Mouse (Mus musculus) MEL (cell line): ENCODE measurements around the gene Snx29. TPM values are rescaled to one million over a fixed set of nuclear protein-coding genes. Genes with fewer than 3 reads are reported as not detected.

Source experiments
- DNase-seq: peaks from one replicate; pipeline ENCODE4 v3.0.0; 2011; ENCODE audit warnings: low read depth, low spot score
- H3K27ac ChIP-seq: 2 replicates; pipeline ENCODE4 v1.5.1; 2012; ENCODE audit warnings: low read depth, mild to moderate bottlenecking, control low read depth, low read length, moderate library complexity; ENCODE audit not compliant: control insufficient read depth
- H3K27me3 ChIP-seq, 2 experiments: fragments of 150-350 bp in 1 of 2; sonication (generic) in 1 of 2; 2 replicates each; pipeline ENCODE4 v1.6.1; 2012; ENCODE audit warnings: low read length in 2 of 2, mild to moderate bottlenecking in 2 of 2, improper control_type of control experiment in 1 of 2, moderate library complexity in 1 of 2; ENCODE audit not compliant: insufficient read depth in 2 of 2, control insufficient read depth in 1 of 2
- H3K36me3 ChIP-seq, 2 experiments: 2 replicates each; pipeline ENCODE4 v1.6.1; 2012 to 2014; ENCODE audit warnings: low read length in 2 of 2, improper control_type of control experiment in 1 of 2, inconsistent platforms in 1 of 2, mild to moderate bottlenecking in 1 of 2; ENCODE audit not compliant: insufficient read depth in 2 of 2, control insufficient read depth in 1 of 2
- H3K4me1 ChIP-seq, 2 experiments: fragments of 150-350 bp in 1 of 2; sonication (generic) in 1 of 2; 2 replicates each; pipeline ENCODE4 v1.6.1; 2012; ENCODE audit warnings: low read length in 2 of 2, improper control_type of control experiment in 1 of 2, mild to moderate bottlenecking in 1 of 2; ENCODE audit not compliant: insufficient read depth in 2 of 2, control insufficient read depth in 1 of 2
- H3K4me3 ChIP-seq, 2 experiments: fragments of 150-350 bp in 1 of 2; sonication (generic) in 1 of 2; 2 replicates each; pipeline ENCODE4 v1.5.1; 2012; ENCODE audit warnings: low read depth in 2 of 2, low read length in 2 of 2, mild to moderate bottlenecking in 2 of 2, moderate library complexity in 2 of 2, control low read depth in 1 of 2, improper control_type of control experiment in 1 of 2; ENCODE audit not compliant: control insufficient read depth in 1 of 2, insufficient read depth in 1 of 2
- H3K79me2 ChIP-seq: 2 replicates; pipeline ENCODE4 v1.6.1; 2012; ENCODE audit warnings: mild to moderate bottlenecking, low read length, moderate library complexity; ENCODE audit not compliant: control insufficient read depth, poor library complexity, insufficient read depth
- H3K9ac ChIP-seq: 2 replicates; pipeline ENCODE4 v1.6.1; 2012; ENCODE audit warnings: low read depth, mild to moderate bottlenecking, control low read depth, low read length, moderate library complexity; ENCODE audit not compliant: control insufficient read depth, poor library complexity, severe bottlenecking
- H3K9me3 ChIP-seq: fragments of 150-350 bp; sonication (generic); replicated peaks from 2 replicates; pipeline ENCODE4 v1.6.1; 2012; ENCODE audit warnings: mild to moderate bottlenecking, low read length, improper control_type of control experiment, moderate library complexity; ENCODE audit not compliant: insufficient read depth
- CHD1 ChIP-seq: IDR thresholded peaks from 2 replicates; pipeline ENCODE4 v1.6.1; 2012; ENCODE audit warnings: low read depth, mild to moderate bottlenecking, inconsistent platforms, low read length, improper control_type of control experiment
- CHD2 ChIP-seq: IDR thresholded peaks from 2 replicates; pipeline ENCODE4 v1.6.1; 2011; ENCODE audit warnings: low read length, improper control_type of control experiment
- E2F4 ChIP-seq: IDR thresholded peaks from 2 replicates; pipeline ENCODE4 v1.6.1; 2011; ENCODE audit warnings: low read depth, low read length, improper control_type of control experiment, borderline replicate concordance
- ETS1 ChIP-seq: IDR thresholded peaks from 2 replicates; pipeline ENCODE4 v1.6.1; 2012; ENCODE audit warnings: low read depth, mild to moderate bottlenecking, inconsistent platforms, low read length, improper control_type of control experiment, moderate library complexity
- GABPA ChIP-seq: IDR thresholded peaks from 2 replicates; pipeline ENCODE4 v1.6.1; 2012; ENCODE audit warnings: low read depth, mild to moderate bottlenecking, inconsistent platforms, low read length, improper control_type of control experiment, moderate library complexity
- MAZ ChIP-seq: IDR thresholded peaks from 2 replicates; pipeline ENCODE4 v1.6.1; 2012; ENCODE audit warnings: low read depth, mild to moderate bottlenecking, inconsistent platforms, low read length, improper control_type of control experiment
- MXI1 ChIP-seq: IDR thresholded peaks from 2 replicates; pipeline ENCODE4 v1.6.1; 2011; ENCODE audit warnings: mild to moderate bottlenecking, low read depth, low read length, improper control_type of control experiment
- MYC ChIP-seq: IDR thresholded peaks from 2 replicates; pipeline ENCODE4 v1.6.1; 2011; ENCODE audit warnings: low read depth, mild to moderate bottlenecking, low read length, improper control_type of control experiment, moderate library complexity
- POLR2A ChIP-seq, 2 experiments: IDR thresholded peaks; 2 replicates each; pipeline ENCODE4 v1.6.1; 2011 to 2012; ENCODE audit warnings: low read length in 2 of 2, mild to moderate bottlenecking in 2 of 2, control low read depth in 1 of 2, improper control_type of control experiment in 1 of 2, low read depth in 1 of 2, moderate library complexity in 1 of 2; ENCODE audit not compliant: control insufficient read depth in 1 of 2, insufficient read depth in 1 of 2, poor library complexity in 1 of 2
- POLR2AphosphoS2 ChIP-seq: IDR thresholded peaks from 2 replicates; pipeline ENCODE4 v1.6.1; 2011; ENCODE audit warnings: low read length, improper control_type of control experiment
- RAD21 ChIP-seq: IDR thresholded peaks from 2 replicates; pipeline ENCODE4 v1.6.1; 2011; ENCODE audit warnings: mild to moderate bottlenecking, low read depth, low read length, improper control_type of control experiment
- SIN3A ChIP-seq: IDR thresholded peaks from 2 replicates; pipeline ENCODE4 v1.6.1; 2012; ENCODE audit warnings: low read length, improper control_type of control experiment, inconsistent platforms
- ZC3H11A ChIP-seq: IDR thresholded peaks from 2 replicates; pipeline ENCODE4 v1.6.1; 2012; ENCODE audit warnings: low read depth, mild to moderate bottlenecking, inconsistent platforms, low read length, improper control_type of control experiment
- ZNF384 ChIP-seq: IDR thresholded peaks from 2 replicates; pipeline ENCODE4 v1.6.1; 2012; ENCODE audit warnings: low read depth, mild to moderate bottlenecking, inconsistent platforms, low read length, improper control_type of control experiment
- polyA plus RNA-seq, 2 experiments: library from polyadenylated mRNA; stranded (reverse) in 1 of 2; unstranded in 1 of 2; fragments of >175 nt in 1 of 2; fragments of >200 nt in 1 of 2; gene quantifications; 2 replicates each; pipeline versions ENCODE4 v1.2.1 to v1.2.4; 2012; ENCODE audit warnings: low replicate concordance in 2 of 2, low read depth in 1 of 2; ENCODE audit not compliant: insufficient read length in 2 of 2, insufficient read depth in 1 of 2, missing spikeins in 1 of 2
- total RNA-seq: library from RNA; depleted of rRNA; stranded (reverse); fragments of 300-350 nt; gene quantifications from 2 replicates; pipeline ENCODE4 v1.2.3, GENCODE M21; 2012

Gene Snx29
- total and polyA plus RNA-seq, 3 experiments: 0.72 to 0.73 TPM; not detected in 1

DNA sequence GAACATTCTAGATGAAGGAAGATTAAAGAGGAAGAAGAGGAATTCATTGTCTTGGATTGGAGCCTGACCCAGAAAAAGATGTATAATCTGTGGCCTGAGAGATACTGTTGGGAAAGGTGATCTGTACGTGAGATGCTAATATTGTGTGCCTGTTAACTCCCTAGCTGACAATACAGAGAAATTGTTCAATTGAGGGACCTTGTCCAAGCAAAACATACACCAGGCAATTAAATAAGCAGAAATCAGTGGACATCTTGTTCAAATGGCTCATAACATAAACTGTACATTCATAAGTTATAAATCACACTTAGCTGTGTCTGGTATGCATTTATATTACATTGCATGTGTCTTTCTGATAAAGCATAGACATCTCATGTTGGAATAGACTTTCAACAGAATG lies 451.6 kb downstream of the Snx29 start:
- DNase-seq: no peak
- Histone ChIP-seq H3K4me1 (no peaks in the 10 kb centered on the region), H3K4me3 (no peak overlapping the region), H3K27me3 (no peaks in the 10 kb centered on the region), H3K36me3 (no peaks in the 10 kb centered on the region), H3K79me2 (no peaks in the 10 kb centered on the region), H3K9ac (no peak overlapping the region), H3K9me3 (no peaks in the 10 kb centered on the region), H3K27ac (no peak overlapping the region)
- no peak for TF ChIP-seq RAD21
- TF ChIP-seq POLR2A (IDR thresholded peaks at IDR 0.05; ENCODE audit: control insufficient read depth in 1 of 2, insufficient read depth in 1 of 2, low read depth in 1 of 2, low read length in 2 of 2, poor library complexity in 1 of 2): no peak
- TF ChIP-seq ZC3H11A: no peak
- TF ChIP-seq GABPA: no peak
- no peak for TF ChIP-seq MYC
- no peak for TF ChIP-seq ETS1
- no peak for TF ChIP-seq MXI1
- TF ChIP-seq ZNF384: no peak
- TF ChIP-seq MAZ: no peak
- TF ChIP-seq POLR2AphosphoS2: no peak
- TF ChIP-seq SIN3A: no peak
- no peak for TF ChIP-seq CHD2
- TF ChIP-seq E2F4: no peak

GRCm38 (mm10) chr16:11776528-11776927 lies 453.8 kb downstream of the Snx29 start:
- H3K9me3 ChIP-seq: no peaks in the 10 kb centered on the region
- no peaks in the 10 kb centered on the region for H3K27me3 ChIP-seq
- no peaks in the 10 kb centered on the region for H3K36me3 ChIP-seq
- no peaks in the 10 kb centered on the region for H3K4me1 ChIP-seq
- H3K79me2 ChIP-seq: no peaks in the 10 kb centered on the region
- TF ChIP-seq RAD21: no peak
- TF ChIP-seq CHD1: no peak
- H3K4me3 ChIP-seq: no peak overlapping the region
- H3K27ac ChIP-seq: no peak overlapping the region
- no peak for DNase-seq
- no peak overlapping the region for H3K9ac ChIP-seq

- no peak overlapping the region for H3K4me3 ChIP-seq
- no peak overlapping the region for H3K9ac ChIP-seq
- H3K36me3 ChIP-seq: no peaks in the 10 kb centered on the region
- H3K79me2 ChIP-seq: no peaks in the 10 kb centered on the region
- DNase-seq: no peak
- no peak for TF ChIP-seq ETS1
- H3K27ac ChIP-seq: no peak overlapping the region
- no peaks in the 10 kb centered on the region for H3K27me3 ChIP-seq
- H3K9me3 ChIP-seq: no peaks in the 10 kb centered on the region
- no peaks in the 10 kb centered on the region for H3K4me1 ChIP-seq
Measured at GRCm38 (mm10) chr16:11778191-11778590, 455.5 kb downstream of the Snx29 start.
